Mouse (Mus musculus): ENCODE results near the gene Gm28539. TPM values are rescaled to one million over a fixed set of nuclear protein-coding genes. Genes with fewer than 3 reads are reported as not detected.
A peak's percentile ranks its signal among the peaks of the same experiment; 100 is the strongest.
"Not testable (repeated sequence)": the region's sequence is repeated elsewhere in the genome, so short reads cannot be mapped to it uniquely, and the experiment has no call there.

Gene Gm28539
- polyA plus RNA-seq, 1 experiment from 2014 or later = not detected

DNA sequence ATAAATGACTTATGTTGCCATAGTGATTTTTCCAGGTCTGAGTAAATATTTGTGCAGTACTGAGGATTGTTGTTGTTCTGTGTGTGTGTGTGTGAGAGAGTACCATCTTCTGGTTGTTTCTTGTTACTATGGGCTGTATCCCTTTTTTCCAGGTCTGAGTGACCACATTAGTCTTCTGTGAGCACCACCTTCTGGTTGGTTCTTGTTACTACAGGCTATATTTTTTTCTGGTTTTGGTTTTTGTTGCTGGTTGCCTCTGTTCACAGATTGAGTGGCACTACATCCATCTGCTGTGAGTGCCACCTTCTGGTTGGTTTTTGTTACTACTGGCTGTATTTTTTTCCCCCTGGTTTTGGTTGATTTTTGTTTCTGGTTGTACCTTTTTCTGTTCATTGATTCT is 22.2 kb downstream of the Gm28539 start:
- Histone ChIP-seq H3K4me3 (replicated peaks) (no peak overlapping the region), H3K4me1 (no peaks in the 10 kb centered on the region), H3K4me2 (replicated peaks) (no peak overlapping the region), H3K9me3 (replicated peaks) (no peaks in the 10 kb centered on the region), H3K9ac (no peak overlapping the region), H3K27me3 (no peaks in the 10 kb centered on the region), H3K36me3 (no peaks in the 10 kb centered on the region), H3K27ac (replicated peaks) (no peak overlapping the region)
- ATAC-seq (ENCODE audit: insufficient number of reproducible peaks, low FRiP score, low TSS enrichment, low read depth) = no peak

- Histone ChIP-seq H3K27ac (replicated peaks) (no peak overlapping the region), H3K4me2 (replicated peaks) (no peak overlapping the region), H3K36me3 (no peaks in the 10 kb centered on the region), H3K9ac (no peak overlapping the region), H3K9me3 (replicated peaks) (no peaks in the 10 kb centered on the region), H3K4me3 (replicated peaks) (no peak overlapping the region), H3K4me1 (no peaks in the 10 kb centered on the region), H3K27me3 (no peaks in the 10 kb centered on the region)
- ATAC-seq (ENCODE audit: insufficient number of reproducible peaks, low FRiP score, low TSS enrichment, low read depth) = no peak
- WGBS = 72% methylated on average over 1 of the region's 1 CpGs
These were observed 23.8 kb downstream of the Gm28539 start for GRCm38 (mm10) chr16:18860186-18860585.

- not testable (repeated sequence) for H3K27ac ChIP-seq (replicated peaks); H3K27me3 ChIP-seq; H3K4me2 ChIP-seq (replicated peaks); H3K4me1 ChIP-seq; H3K4me3 ChIP-seq (replicated peaks); H3K9ac ChIP-seq; H3K9me3 ChIP-seq (replicated peaks); ATAC-seq (ENCODE audit: insufficient number of reproducible peaks, low FRiP score, low TSS enrichment, low read depth)
- 97% methylated on average over 1 of the region's 1 CpGs for WGBS
- H3K36me3 ChIP-seq = peaks cover 36% of the 10 kb centered on the region
These were observed 34.1 kb downstream of the Gm28539 start for GRCm38 (mm10) chr16:18870495-18870894.

DNA sequence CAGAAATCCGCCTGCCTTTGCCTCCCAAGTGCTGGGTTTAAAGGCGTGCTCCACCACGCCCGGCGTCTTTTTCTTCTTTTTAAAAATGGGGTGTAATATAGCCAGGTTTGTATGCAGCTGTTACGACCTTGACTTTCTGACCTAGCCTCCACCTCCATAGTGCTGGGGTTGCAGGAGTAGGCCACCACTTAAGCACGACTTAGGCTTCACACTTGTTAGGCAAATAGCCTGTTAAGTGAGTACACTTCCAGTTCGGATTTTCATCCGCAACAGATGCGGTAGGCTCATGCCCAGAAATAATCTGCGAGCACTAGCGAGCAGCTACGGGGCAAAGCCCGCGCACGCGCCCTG is 39.7 kb downstream of the Gm28539 start:
- peak overlapping the region; percentile 98 for H3K4me3 ChIP-seq (replicated peaks)
- peaks cover 15% of the 10 kb centered on the region for H3K4me1 ChIP-seq
- no peak for ATAC-seq (ENCODE audit: insufficient number of reproducible peaks, low FRiP score, low TSS enrichment, low read depth)
- H3K27me3 ChIP-seq = no peaks in the 10 kb centered on the region
- H3K36me3 ChIP-seq = peaks cover 33% of the 10 kb centered on the region
- peak overlapping the region; percentile 85 for H3K9ac ChIP-seq
- WGBS = under 1% methylated on average over 17 of the region's 17 CpGs
- peak overlapping the region; percentile 97 for H3K27ac ChIP-seq (replicated peaks)
- H3K4me2 ChIP-seq (replicated peaks) = peak overlapping the region; percentile 83
- no peaks in the 10 kb centered on the region for H3K9me3 ChIP-seq (replicated peaks)

DNA sequence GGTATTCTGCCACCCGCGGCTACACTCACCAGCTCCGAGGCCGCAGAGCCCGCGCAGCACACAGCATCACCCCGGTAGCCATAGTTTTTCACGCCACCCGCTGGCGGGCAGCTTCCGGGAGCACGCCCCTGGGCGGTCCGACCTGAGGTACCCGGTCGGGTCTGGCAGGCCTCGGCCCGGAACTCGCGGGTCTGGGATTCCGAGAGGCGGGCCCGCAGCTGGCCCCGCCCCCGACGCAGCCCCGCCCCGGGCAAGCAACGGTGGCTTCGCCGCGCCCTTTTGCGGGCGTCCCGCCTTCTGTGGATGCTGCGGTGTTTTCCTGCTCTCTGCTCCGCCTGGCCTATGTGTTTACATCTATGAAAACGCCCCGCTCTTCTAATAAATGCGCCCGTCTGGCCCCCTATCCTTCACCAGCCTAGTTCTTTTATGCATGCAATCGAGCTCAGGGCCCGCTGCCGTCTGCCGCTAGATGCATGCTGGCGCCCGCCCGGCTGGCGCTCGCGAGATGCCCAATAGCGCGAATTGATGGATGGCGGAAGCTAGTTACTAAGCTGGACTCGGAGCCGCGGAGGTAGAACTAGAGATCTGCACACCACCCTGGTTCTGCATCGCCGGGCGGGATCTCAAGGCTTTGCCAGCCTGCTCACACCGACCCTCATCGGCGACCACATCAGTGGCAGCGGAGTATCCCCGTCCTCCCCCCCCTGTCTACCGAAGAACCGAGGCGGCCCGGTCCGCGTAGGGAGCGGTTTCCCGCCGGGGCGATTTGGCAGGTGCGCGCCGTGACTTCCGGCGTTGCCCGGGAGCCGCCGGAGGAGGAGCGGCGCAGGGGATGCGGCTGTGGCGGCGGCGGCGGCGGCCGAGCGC is 40.3 kb downstream of the Gm28539 start, which contains the start of the genes Mrpl40 and Hira:
Gene Mrpl40, minus strand, starts transcription at position 421 of the 867 bp plus-strand sequence.
Gene Hira, plus strand, starts transcription at position 596 of the 867 bp plus-strand sequence.
- Histone ChIP-seq H3K4me2 (replicated peaks) (peak within 1 kb of the TSS; percentile 83), H3K36me3 (peaks cover 26% of the 10 kb centered on the region), H3K9ac (peak within 1 kb of the TSS; percentile 85), H3K4me1 (peaks cover 15% of the 10 kb centered on the region), H3K27me3 (no peaks in the 10 kb centered on the region), H3K4me3 (replicated peaks) (peak within 1 kb of the TSS; percentile 98), H3K9me3 (replicated peaks) (no peaks in the 10 kb centered on the region), H3K27ac (replicated peaks) (peak within 1 kb of the TSS; percentile 97)
- peak; percentile 95 for ATAC-seq (ENCODE audit: insufficient number of reproducible peaks, low FRiP score, low TSS enrichment, low read depth)
- WGBS = under 1% methylated on average over 89 of the region's 93 CpGs

- Histone ChIP-seq H3K27me3 (no peaks in the 10 kb centered on the region), H3K4me2 (replicated peaks) (peak overlapping the region; percentile 83), H3K27ac (replicated peaks) (peak overlapping the region; percentile 97), H3K4me3 (replicated peaks) (peak overlapping the region; percentile 98), H3K9ac (peak overlapping the region; percentile 85), H3K4me1 (peaks cover 15% of the 10 kb centered on the region), H3K9me3 (replicated peaks) (no peaks in the 10 kb centered on the region), H3K36me3 (peaks cover 18% of the 10 kb centered on the region)
- under 1% methylated on average over 41 of the region's 43 CpGs for WGBS
- peak; percentile 15; the same call in 1 of the 2 replicates for ATAC-seq (ENCODE audit: insufficient number of reproducible peaks, low FRiP score, low TSS enrichment, low read depth)
These were observed 41.2 kb downstream of the Gm28539 start for GRCm38 (mm10) chr16:18877386-18878090.

DNA sequence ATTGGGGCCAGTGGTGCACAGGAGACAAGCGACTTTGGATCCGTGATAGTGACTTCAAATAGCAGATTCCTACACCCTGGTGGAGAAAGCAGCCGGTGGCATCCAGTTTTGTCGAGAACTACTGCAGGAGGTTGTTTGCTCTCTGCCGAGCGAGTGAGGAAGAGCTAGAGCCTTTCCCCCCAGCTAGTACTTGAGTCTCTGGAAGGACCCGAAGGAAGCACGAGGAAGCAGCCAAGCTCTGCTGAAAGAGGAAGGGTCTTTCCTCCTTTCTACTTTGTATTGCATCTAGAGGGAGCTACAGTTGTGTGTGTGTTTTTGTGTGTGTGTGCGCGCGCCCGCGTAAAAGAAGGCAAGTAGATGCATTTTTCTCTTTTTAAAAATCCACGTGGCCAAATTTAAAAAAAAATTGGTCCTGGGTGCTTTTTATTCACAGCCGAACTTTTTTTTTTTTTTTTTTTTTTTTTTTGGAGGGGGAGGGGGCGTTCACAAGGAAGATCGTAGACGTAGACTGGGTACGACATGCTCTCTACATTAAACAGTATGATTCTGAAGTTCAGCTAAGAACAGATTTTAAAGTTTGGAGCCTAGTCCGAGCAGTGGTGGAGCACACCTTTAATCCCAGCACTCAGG is 41.8 kb downstream of the Gm28539 start:
- H3K9ac ChIP-seq = peak overlapping the region; percentile 85
- peak overlapping the region; percentile 97 for H3K27ac ChIP-seq (replicated peaks)
- 20% methylated on average over 20 of the region's 20 CpGs for WGBS
- no peaks in the 10 kb centered on the region for H3K9me3 ChIP-seq (replicated peaks)
- no peaks in the 10 kb centered on the region for H3K27me3 ChIP-seq
- peak overlapping the region; percentile 98 for H3K4me3 ChIP-seq (replicated peaks)
- peak overlapping the region; percentile 83 for H3K4me2 ChIP-seq (replicated peaks)
- peaks cover 15% of the 10 kb centered on the region for H3K4me1 ChIP-seq
- no peak for ATAC-seq (ENCODE audit: insufficient number of reproducible peaks, low FRiP score, low TSS enrichment, low read depth)
- peaks cover 12% of the 10 kb centered on the region for H3K36me3 ChIP-seq

DNA sequence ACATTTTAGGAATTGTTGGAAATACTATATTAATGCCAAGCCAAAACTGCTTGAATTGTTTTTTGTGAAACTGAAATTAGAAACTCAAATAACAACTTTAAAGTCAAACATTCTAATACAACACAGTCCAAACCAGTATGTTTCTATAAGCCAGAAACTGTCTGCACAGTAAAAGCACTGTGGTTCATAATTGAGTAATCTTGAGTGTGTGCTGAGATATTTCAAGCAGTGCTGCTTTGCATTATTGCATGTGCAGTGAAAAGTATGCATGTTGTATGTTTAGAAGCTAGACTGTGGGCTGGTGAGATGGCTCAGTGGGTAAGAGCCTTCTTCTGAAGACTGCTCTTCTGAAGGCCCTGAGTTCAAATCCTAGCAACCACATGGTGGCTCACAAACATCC is 47.7 kb downstream of the Gm28539 start:
- no peak for ATAC-seq (ENCODE audit: insufficient number of reproducible peaks, low FRiP score, low TSS enrichment, low read depth)
- peaks cover 7% of the 10 kb centered on the region; the same call in 1 of the 2 replicates for H3K36me3 ChIP-seq
- H3K4me3 ChIP-seq (replicated peaks) = no peak overlapping the region
- no peaks in the 10 kb centered on the region for H3K27me3 ChIP-seq
- peaks cover 5% of the 10 kb centered on the region for H3K4me1 ChIP-seq
- H3K4me2 ChIP-seq (replicated peaks) = no peak overlapping the region
- no peak overlapping the region for H3K9ac ChIP-seq
- H3K27ac ChIP-seq (replicated peaks) = no peak overlapping the region
- no peaks in the 10 kb centered on the region for H3K9me3 ChIP-seq (replicated peaks)

- H3K4me2 ChIP-seq (replicated peaks) = no peak overlapping the region
- H3K4me3 ChIP-seq (replicated peaks) = no peak overlapping the region
- H3K9me3 ChIP-seq (replicated peaks) = no peaks in the 10 kb centered on the region
- no peaks in the 10 kb centered on the region for H3K27me3 ChIP-seq
- H3K36me3 ChIP-seq = peaks cover 25% of the 10 kb centered on the region; the same call in 1 of the 2 replicates
- no peak overlapping the region for H3K27ac ChIP-seq (replicated peaks)
- no peak for ATAC-seq (ENCODE audit: insufficient number of reproducible peaks, low FRiP score, low TSS enrichment, low read depth)
- WGBS = 59% methylated on average over 4 of the region's 4 CpGs
- H3K9ac ChIP-seq = no peak overlapping the region
- H3K4me1 ChIP-seq = no peaks in the 10 kb centered on the region
These were observed 57.5 kb downstream of the Gm28539 start for GRCm38 (mm10) chr16:18893840-18894372.

DNA sequence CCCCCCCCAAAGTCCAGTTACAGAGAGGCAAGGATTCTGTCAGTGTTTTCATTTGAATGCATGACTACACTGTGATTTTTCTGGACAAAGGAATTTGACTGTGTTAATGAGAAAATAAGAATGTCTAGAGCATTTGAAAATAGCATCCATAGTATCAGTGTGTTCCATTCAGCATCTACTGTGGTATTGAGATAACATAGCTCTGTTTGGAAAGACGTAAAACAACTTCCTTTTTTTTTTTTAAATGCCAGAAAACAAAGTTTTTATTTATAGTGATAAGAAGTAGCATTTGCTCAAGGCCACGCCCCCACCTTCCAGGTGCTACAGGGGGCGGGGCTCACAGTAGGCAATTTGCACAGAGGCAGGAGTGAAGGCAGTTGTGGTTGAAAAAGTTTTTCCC is 58.9 kb downstream of the Gm28539 start:
- H3K36me3 ChIP-seq = peaks cover 36% of the 10 kb centered on the region; the same call in 1 of the 2 replicates
- H3K4me1 ChIP-seq = no peaks in the 10 kb centered on the region
- H3K9me3 ChIP-seq (replicated peaks) = no peaks in the 10 kb centered on the region
- H3K27me3 ChIP-seq = no peaks in the 10 kb centered on the region
- ATAC-seq (ENCODE audit: insufficient number of reproducible peaks, low FRiP score, low TSS enrichment, low read depth) = no peak
- H3K27ac ChIP-seq (replicated peaks) = no peak overlapping the region
- 82% methylated on average over 3 of the region's 3 CpGs for WGBS
- H3K9ac ChIP-seq = no peak overlapping the region
- no peak overlapping the region for H3K4me3 ChIP-seq (replicated peaks)
- no peak overlapping the region for H3K4me2 ChIP-seq (replicated peaks)

GRCm38 (mm10) chr16:18896429-18896828 is 60.0 kb downstream of the Gm28539 start:
- Histone ChIP-seq H3K36me3 (peaks cover 46% of the 10 kb centered on the region; the same call in 1 of the 2 replicates), H3K27ac (replicated peaks) (no peak overlapping the region), H3K4me2 (replicated peaks) (no peak overlapping the region), H3K9ac (no peak overlapping the region), H3K27me3 (no peaks in the 10 kb centered on the region), H3K4me1 (no peaks in the 10 kb centered on the region), H3K9me3 (replicated peaks) (no peaks in the 10 kb centered on the region), H3K4me3 (replicated peaks) (no peak overlapping the region)
- ATAC-seq (ENCODE audit: insufficient number of reproducible peaks, low FRiP score, low TSS enrichment, low read depth) = no peak
- 57% methylated on average over 10 of the region's 10 CpGs for WGBS
